Mouse (Mus musculus): Measurements from ENCODE around the gene Pole4. TPM values are rescaled to one million over a fixed set of nuclear protein-coding genes. Genes with fewer than 3 reads are reported as not detected.
A peak's percentile ranks its signal among the peaks of the same experiment; 100 is the strongest.
"Not testable (repeated sequence)": the region's sequence is repeated elsewhere in the genome, so short reads cannot be mapped to it uniquely, and the experiment has no call there.

The Pole4 gene
- total RNA-seq, 2 experiments from 2014 or later: 48.6 to 87.5 TPM

GRCm38 (mm10) chr6:82715653-82716052, 10.5 kb upstream of the Pole4 start:
- ATAC-seq (replicated peaks; ENCODE audit: poor library complexity): peak; percentile 80

GRCm38 (mm10) chr6:82715253-82715652, 10.1 kb upstream of the Pole4 start:
- no peak for ATAC-seq (replicated peaks; ENCODE audit: poor library complexity)

DNA sequence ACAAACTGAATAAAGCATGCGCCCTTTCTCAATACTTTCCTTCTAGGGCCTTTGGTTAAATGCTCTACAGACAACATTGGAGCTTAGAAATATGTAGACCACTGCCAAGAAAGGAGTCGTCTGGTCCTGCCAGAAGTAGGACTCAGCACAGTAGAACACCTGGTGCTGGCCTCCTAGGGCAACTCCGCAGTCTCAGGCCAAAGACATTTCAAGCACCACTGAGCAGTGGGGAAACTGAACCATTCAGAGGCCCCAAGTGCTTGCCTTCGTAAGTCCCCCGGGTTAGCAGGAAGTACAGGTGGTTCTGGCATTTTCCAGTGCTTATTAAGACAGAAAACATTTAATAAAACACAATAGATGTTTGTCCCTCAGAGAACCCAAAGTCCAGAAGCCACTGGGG, 9.7 kb upstream of the Pole4 start:
- ATAC-seq (replicated peaks; ENCODE audit: poor library complexity): no peak

DNA sequence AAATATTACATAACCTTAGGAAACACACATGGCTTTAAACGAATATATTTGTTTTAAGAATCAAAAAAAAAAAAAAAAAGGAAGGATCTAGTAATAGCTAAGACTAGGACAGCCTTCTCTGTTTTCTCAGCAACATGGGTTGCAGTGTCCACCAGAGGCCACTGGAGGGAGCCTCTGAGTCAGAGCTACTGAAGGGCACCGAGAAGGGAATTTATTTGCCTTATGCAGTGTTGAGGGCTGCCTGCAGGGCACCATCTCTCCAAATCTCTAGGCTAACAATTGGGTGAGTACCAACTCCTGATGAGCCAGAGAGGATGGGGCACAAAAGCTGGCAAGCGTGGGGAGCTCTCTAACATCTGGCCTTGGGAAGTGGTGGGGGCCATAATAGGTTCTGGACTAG, 9.1 kb upstream of the Pole4 start:
- ATAC-seq (replicated peaks; ENCODE audit: poor library complexity): peak; percentile 94

- no peak for ATAC-seq (replicated peaks; ENCODE audit: poor library complexity)
Measured at GRCm38 (mm10) chr6:82707742-82708141, 2.6 kb upstream of the Pole4 start.

DNA sequence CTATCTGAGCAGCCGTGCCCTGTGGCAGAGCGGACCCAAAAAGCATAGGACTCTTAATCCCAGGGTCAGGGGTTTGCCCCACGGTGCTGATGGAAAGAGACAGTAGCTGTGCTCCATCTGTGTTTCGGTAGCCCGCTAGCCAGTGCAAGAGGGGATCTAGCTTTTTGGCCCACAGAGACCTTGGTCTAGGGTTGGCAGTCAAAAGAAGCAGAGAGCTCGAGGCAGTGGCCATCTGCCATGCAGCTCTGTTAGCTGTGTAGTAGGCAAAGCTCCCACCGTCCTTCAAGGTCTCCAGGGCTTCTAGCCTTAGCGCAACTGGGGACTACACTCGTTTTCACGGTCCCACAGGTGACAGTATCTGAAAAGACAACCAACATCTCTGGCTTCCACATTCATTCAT, 2.1 kb upstream of the Pole4 start:
- no peak for ATAC-seq (replicated peaks; ENCODE audit: poor library complexity)

DNA sequence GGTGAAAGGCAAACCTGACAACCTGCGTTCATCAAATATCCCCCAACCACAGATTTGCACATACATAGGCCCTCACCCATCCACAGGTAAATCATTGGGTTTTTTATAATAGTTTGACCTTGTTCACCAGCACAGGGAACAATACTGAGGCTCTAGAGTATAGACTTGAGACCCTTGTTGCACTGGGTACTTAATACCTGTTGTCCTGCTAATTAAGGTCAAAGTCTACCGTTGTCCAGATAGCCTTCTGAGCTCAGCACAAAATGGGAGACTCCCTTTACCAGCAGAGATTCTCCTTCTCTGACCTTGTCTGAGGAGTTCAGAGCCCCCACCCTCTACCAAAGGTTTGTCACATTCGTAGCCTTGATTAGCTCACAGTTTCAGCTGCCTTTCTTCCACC, 1.5 kb downstream of the Pole4 start:
- ATAC-seq (replicated peaks; ENCODE audit: poor library complexity): no peak

DNA sequence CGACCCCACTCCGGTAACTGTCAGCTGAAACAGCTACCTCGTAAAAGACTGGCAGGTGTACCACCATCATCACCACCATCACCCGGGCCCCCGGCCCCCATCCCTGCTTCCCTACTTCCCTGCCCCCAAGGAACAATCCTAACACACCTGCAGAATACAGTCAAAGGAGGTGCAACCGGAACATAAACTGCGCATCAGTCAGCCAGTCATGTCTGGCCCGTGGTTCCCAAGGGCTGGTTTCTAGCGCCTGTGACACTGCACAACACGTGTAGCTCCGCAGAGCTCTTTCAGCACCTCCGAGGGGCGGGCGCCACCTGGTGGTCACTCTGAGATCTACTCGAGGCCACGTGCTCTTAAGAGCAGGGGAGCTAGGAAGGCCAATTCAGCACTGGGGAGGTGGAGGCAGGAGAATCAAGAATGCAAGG, 2.6 kb downstream of the Pole4 start:
- ATAC-seq (replicated peaks; ENCODE audit: poor library complexity): peak; percentile 99

- ATAC-seq (replicated peaks; ENCODE audit: poor library complexity): no peak
Measured at GRCm38 (mm10) chr6:82701296-82701695, 3.9 kb downstream of the Pole4 start.

- ATAC-seq (replicated peaks; ENCODE audit: poor library complexity): no peak
Measured at GRCm38 (mm10) chr6:82699831-82700230, 5.3 kb downstream of the Pole4 start.

- ATAC-seq (replicated peaks; ENCODE audit: poor library complexity): no peak
Measured at GRCm38 (mm10) chr6:82696736-82697135, 8.4 kb downstream of the Pole4 start.

DNA sequence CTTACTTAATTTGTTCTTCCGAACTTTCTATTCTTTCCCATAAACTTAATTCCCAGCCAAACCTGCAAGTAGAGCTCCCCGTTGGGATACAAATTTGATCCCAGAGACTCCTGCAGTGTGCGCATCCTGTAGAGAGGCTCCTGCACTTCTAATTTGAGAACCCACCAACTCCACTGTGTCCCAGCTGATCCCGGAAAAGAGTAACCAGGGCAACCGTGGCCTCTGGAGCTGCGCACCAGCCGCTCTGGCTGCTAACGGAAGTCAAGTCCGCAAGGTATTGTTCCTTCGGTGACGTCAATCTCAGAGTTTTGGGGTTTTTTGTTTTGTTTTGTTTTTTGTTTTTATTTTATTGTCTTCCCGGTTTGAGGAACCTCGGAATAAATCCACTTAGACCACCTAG, 10.5 kb downstream of the Pole4 start:
- no peak for ATAC-seq (replicated peaks; ENCODE audit: poor library complexity)

- no peak for ATAC-seq (replicated peaks; ENCODE audit: poor library complexity)
Measured at GRCm38 (mm10) chr6:82689474-82689873, 15.7 kb downstream of the Pole4 start.

- not testable (repeated sequence) for ATAC-seq (replicated peaks; ENCODE audit: poor library complexity)
Measured at GRCm38 (mm10) chr6:82688586-82688985, 16.6 kb downstream of the Pole4 start.

GRCm38 (mm10) chr6:82684136-82684535, 21.0 kb downstream of the Pole4 start:
- ATAC-seq (replicated peaks; ENCODE audit: poor library complexity): no peak

GRCm38 (mm10) chr6:82679286-82679685, 25.9 kb downstream of the Pole4 start:
- not testable (repeated sequence) for ATAC-seq (replicated peaks; ENCODE audit: poor library complexity)

GRCm38 (mm10) chr6:82677629-82678028, 27.5 kb downstream of the Pole4 start:
- not testable (repeated sequence) for ATAC-seq (replicated peaks; ENCODE audit: poor library complexity)

DNA sequence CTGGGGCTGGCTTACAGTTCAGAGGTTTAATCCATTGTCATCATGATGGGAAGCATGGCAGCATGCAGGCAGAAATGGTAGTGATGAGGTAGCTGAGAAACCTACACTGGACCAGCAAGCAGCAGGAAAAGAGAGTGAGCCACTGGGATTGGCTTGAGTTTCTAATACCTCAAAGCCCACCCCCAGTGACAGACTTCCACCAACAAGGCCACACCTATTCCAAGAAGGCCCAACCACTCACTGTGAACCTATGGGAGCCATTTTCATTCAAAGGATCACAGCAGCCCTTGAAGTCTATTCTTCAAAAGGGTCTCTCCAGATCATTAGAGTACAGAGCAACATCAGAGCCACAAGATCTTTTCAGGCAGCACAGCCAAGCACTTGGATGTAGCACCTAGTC, 38.7 kb downstream of the Pole4 start:
- no peak for ATAC-seq (replicated peaks; ENCODE audit: poor library complexity)

GRCm38 (mm10) chr6:82653169-82653525, 52.0 kb downstream of the Pole4 start:
- ATAC-seq (replicated peaks; ENCODE audit: poor library complexity): no peak

- ATAC-seq (replicated peaks; ENCODE audit: poor library complexity): peak; percentile 92
Measured at GRCm38 (mm10) chr6:82652521-82653168, 52.5 kb downstream of the Pole4 start.

DNA sequence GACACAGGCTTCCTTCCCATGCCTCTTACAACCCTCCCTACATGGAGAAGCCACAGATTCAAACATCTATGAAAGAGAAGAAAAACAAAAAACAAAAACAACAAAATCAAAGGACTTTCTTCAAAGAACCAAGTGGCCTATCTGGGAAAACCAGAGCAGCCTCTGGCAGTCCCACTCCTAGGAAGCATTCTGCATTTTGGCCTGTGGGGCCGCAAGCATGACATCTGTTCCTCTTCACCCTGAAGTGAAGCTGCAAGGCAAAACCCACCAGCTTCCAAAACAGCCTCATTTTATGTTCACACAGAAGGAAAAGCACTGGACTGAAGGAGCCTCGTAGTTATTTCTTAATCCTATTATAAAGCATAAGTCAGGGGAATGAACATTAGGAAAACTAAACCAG, 56.1 kb downstream of the Pole4 start:
- no peak for ATAC-seq (replicated peaks; ENCODE audit: poor library complexity)

GRCm38 (mm10) chr6:82647940-82648655, 57.1 kb downstream of the Pole4 start:
- ATAC-seq (replicated peaks; ENCODE audit: poor library complexity): no peak

DNA sequence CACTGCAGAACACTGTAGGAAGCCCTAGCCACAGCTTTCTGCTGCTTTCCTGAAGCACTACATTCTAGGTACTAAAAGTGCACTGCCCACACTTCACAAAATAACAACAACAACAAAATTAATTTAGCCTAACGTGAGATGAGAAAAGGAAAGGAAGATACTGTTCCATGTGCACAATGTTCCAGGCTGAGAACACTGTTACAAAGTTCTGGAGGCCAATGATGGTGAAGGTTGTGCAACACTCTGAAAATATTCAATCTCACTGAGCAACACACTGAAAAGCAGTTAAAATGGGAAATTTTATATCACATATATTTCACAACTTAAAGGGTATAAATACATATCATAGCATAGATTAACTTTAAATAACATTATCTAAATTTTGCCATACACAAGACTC, 58.2 kb downstream of the Pole4 start:
- ATAC-seq (replicated peaks; ENCODE audit: poor library complexity): no peak

Measured in megakaryocyte progenitor cell, adult 5-6 weeks (primary cell).